Mouse (Mus musculus) E14TG2a.4 (cell line): ENCODE measurements at regions not wholly inside any gene's neighbourhood (a gene's known extent, or its start where the extent isn't known, plus 50 kb on each side); places are given as distances from the start of the nearest gene placed in this dataset.

Experiments used
- H3K27me3 ChIP-seq: 2 replicates; pipeline ENCODE4 v1.6.1; 2014; ENCODE audit warnings: low read length, control low read depth; ENCODE audit not compliant: insufficient read depth
- H3K36me3 ChIP-seq: 2 replicates; pipeline ENCODE4 v1.6.1; 2014; ENCODE audit warnings: low read length, control low read depth; ENCODE audit not compliant: insufficient read depth
- H3K4me1 ChIP-seq: replicated peaks from 2 replicates; pipeline ENCODE4 v1.6.1; 2014; ENCODE audit warnings: low read depth, low read length, control low read depth
- H3K4me3 ChIP-seq: replicated peaks from 2 replicates; pipeline ENCODE4 v1.5.1; 2014; ENCODE audit warnings: mild to moderate bottlenecking, low read length
- H3K9me3 ChIP-seq: 2 replicates; pipeline ENCODE4 v1.6.1; 2014; ENCODE audit warnings: low read length, control low read depth
- CTCF ChIP-seq: conservative IDR thresholded peaks from 2 replicates; pipeline ENCODE4 v1.5.1; 2014; ENCODE audit warnings: low read length
- NANOG ChIP-seq: IDR thresholded peaks from 2 replicates; pipeline ENCODE4 v1.6.1; 2014; ENCODE audit warnings: borderline replicate concordance, low read length, mixed read lengths
- POU5F1 ChIP-seq: IDR thresholded peaks from 2 replicates; pipeline ENCODE4 v1.6.1; 2014; ENCODE audit warnings: low read length, borderline replicate concordance

DNA sequence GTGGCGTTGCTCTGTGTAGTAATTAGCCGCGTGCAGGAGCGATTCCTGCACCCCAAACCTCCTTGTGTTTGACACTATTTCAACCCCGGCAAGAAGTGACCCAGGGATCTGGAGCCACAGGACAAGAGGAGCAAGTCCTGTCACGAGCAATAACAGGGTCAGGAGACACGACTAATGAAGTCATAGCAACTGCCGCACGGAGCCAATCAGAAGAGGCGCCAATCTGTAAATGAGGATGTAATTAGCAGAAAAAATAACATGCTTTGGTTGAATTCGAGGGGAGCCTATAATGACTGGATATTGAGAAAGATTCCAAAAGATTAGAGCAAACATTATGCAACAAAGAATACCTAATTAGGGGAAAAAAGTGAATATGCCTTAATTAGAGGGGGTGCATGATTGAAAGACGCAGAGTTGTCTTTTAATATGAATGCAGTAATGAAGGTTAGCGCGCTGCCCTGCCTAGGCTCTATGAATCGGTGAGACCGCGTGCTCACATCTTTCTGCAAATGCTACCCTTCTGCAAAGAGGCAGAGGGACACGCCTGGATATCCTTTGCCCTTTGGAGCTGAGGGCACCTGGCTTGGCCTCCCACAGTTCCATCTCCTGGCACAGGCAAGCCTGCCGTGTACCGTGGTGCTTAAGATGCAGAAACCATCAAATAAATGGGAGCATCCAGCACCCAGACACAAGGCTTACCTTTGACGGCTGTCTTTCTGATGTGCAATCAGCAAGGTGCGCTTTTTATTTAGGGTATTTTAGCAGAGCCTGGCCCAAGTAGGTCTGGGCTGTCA lies 220.9 kb upstream of the Tshz3 start:
- H3K4me3 ChIP-seq, result no peak overlapping the region
- no peaks in the 10 kb centered on the region for H3K27me3 ChIP-seq
- H3K36me3 ChIP-seq, result no peaks in the 10 kb centered on the region
- no peaks in the 10 kb centered on the region for H3K4me1 ChIP-seq
- no peak for TF ChIP-seq POU5F1
- no peak for TF ChIP-seq CTCF
- no peak for TF ChIP-seq NANOG
- H3K9me3 ChIP-seq, result no peaks in the 10 kb centered on the region

DNA sequence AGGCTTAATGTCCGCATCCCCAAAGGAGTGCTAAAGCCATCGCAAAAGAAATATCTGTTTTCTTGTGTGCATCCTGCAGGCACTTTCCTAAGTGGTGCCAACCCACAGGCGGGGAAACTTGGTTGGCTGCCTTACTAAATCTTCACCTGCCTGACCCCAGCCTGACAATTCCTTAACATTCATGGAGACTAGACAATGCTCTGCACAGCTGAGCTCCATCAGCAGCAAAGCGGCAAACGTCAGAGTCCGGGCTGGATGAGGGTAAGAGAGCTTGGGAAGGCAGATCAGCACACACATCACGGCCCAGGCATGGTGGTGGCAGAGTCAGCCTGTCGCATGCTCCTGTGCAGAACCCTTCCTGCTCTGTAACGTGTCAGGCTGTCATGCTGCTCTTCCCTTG lies 209.8 kb upstream of the Tshz3 start:
- Histone ChIP-seq H3K27me3 (no peaks in the 10 kb centered on the region), H3K9me3 (no peaks in the 10 kb centered on the region), H3K36me3 (no peaks in the 10 kb centered on the region), H3K4me1 (no peaks in the 10 kb centered on the region), H3K4me3 (no peak overlapping the region)
- TF ChIP-seq CTCF (no peak), NANOG (no peak), POU5F1 (no peak)

DNA sequence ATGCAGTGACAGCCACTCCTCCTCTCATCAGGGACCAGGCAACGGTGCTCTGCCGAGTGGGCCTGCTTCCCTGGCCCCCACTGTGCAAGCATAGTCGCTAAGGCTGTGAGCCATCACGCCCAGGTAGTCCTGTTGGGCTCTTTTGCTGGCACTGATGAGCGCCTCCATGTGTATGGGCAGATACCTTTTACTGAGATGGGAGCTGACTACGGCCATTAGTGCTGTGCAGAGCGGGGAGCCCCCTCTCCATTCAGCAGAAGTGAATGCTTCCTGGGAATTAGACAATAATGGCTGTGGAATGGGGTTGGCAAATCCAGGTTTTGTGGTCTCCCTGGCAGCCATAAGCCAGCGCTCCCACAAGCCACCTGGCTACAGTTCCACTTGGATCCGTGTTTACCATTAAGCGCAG lies 206.7 kb upstream of the Tshz3 start:
- no peaks in the 10 kb centered on the region for H3K9me3 ChIP-seq
- no peaks in the 10 kb centered on the region for H3K27me3 ChIP-seq
- no peaks in the 10 kb centered on the region for H3K4me1 ChIP-seq
- no peak overlapping the region for H3K4me3 ChIP-seq
- H3K36me3 ChIP-seq, result no peaks in the 10 kb centered on the region
- no peak for TF ChIP-seq NANOG
- no peak for TF ChIP-seq CTCF
- no peak for TF ChIP-seq POU5F1

DNA sequence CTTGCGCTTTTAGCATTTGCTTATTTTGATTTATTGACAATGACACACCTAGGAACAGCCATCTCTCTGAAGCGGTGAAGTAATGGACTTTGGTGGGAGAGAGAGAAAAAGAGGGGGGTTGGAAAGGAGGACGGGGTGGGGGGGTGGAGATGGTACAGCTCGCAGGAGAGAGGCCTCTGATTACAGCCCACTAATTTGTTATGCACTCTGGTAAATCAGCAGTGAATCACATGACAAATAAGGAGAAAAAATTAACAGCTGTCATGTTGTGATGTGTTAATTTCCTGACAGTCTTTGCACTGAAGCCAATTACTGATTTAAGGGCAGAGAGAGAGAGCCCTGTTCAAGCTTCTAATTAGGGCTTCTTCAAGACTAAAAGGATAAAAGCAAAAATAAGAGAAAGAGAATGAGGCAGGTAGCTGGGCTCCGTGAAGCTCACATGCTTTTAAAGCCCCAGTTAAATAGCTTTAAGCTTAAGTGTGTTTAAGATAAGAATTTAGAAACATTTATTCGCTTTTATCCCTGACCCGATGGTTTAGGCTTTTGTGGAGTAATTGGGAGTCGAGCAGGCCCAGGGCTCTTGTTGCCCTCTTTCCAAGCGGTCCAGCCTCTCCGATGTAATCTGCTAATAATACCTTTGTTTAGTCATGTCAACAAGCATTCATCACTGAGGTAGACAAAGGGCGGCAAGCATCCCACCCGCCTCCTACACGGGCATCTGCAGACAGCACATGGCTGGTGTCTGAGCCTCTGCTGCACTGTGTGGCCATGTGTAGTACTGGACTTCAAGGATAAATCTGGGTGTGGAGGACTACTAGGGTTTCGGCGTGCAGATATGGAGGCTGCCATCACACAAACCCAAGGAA lies 193.7 kb upstream of the Tshz3 start:
- Histone ChIP-seq H3K36me3 (no peaks in the 10 kb centered on the region), H3K27me3 (no peaks in the 10 kb centered on the region), H3K4me1 (no peaks in the 10 kb centered on the region), H3K9me3 (no peaks in the 10 kb centered on the region), H3K4me3 (no peak overlapping the region)
- no peak for TF ChIP-seq NANOG
- TF ChIP-seq POU5F1, result no peak
- no peak for TF ChIP-seq CTCF

DNA sequence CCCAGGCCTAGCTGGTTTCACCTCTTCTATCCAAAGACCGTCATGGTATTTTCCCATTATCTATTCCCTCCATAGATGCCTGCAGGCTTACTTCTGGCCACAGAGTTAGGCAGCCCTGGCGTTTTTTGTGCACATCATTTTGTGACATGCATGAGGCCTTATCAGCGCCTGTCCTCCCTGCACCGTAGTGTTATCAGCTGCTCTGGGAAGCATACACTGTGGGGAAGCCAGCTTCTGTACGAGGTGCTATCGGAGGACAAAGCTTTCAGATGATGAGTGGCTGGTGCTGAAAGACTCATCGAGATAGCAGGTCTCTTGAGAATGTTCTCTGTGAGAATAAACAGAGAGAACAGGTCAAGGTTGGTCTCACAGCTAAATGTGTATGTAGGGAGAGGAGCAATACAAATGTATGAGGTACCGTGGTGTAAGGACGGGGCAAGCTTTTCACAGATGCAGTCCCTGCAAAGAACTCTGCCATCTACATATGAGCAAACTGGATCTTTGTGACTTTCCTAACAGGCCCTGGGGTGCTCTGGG lies 190.0 kb upstream of the Tshz3 start:
- H3K36me3 ChIP-seq, result no peaks in the 10 kb centered on the region
- no peaks in the 10 kb centered on the region for H3K27me3 ChIP-seq
- no peaks in the 10 kb centered on the region for H3K9me3 ChIP-seq
- TF ChIP-seq NANOG (no peak), CTCF (no peak), POU5F1 (no peak)
- no peaks in the 10 kb centered on the region for H3K4me1 ChIP-seq
- no peak overlapping the region for H3K4me3 ChIP-seq

DNA sequence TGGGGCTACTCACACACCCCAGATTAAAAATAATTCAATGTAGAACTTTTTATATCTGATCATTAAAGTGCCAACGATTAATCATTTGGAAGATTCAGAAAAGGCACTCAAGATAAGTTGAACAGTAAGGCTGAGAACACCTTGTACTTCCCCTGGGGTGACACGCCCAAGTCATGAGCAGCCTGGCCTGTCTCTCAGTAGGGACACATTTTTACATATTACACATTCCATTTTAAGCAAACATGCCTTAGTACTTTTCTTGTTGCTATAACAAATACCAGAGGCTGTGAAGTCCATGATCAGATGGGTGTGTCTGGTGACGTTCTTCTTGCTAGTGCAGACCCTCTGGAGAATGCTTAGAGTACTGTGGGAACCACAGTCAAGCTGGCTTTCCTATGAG lies 184.2 kb upstream of the Tshz3 start:
- Histone ChIP-seq H3K9me3 (no peaks in the 10 kb centered on the region), H3K27me3 (no peaks in the 10 kb centered on the region), H3K4me1 (no peaks in the 10 kb centered on the region), H3K36me3 (no peaks in the 10 kb centered on the region), H3K4me3 (no peak overlapping the region)
- TF ChIP-seq POU5F1, result no peak
- no peak for TF ChIP-seq NANOG
- TF ChIP-seq CTCF, result no peak

DNA sequence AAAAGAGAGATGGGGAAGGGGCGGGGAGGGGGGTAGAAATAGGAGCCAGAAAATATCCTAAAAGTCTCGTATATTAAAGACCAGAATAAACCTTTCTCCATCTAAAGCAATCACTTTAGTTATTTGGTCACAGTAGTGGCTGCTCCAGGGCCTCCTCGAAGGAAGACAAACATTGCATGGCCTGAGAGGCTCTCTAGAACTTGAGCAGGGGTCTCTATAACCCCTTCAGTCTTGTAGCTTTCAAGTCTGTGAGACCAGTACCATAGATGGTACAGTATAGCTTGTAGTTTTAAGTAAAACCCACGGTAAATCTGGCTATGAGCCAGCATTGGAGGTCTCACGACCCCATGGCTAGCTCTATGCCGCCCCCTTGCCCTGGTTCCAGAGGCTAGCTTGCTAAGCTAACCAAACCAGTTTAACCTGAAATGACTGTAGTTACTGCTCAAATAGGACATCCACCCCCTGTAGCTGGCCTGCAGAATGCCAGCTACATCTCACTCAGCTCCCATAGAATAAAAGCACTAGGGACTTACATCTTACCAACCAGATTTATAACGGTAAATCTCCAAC lies 181.7 kb upstream of the Tshz3 start:
- no peaks in the 10 kb centered on the region for H3K4me1 ChIP-seq
- H3K36me3 ChIP-seq, result no peaks in the 10 kb centered on the region
- no peak overlapping the region for H3K4me3 ChIP-seq
- H3K9me3 ChIP-seq, result no peaks in the 10 kb centered on the region
- TF ChIP-seq NANOG, result no peak
- no peak for TF ChIP-seq CTCF
- TF ChIP-seq POU5F1, result no peak
- H3K27me3 ChIP-seq, result no peaks in the 10 kb centered on the region

DNA sequence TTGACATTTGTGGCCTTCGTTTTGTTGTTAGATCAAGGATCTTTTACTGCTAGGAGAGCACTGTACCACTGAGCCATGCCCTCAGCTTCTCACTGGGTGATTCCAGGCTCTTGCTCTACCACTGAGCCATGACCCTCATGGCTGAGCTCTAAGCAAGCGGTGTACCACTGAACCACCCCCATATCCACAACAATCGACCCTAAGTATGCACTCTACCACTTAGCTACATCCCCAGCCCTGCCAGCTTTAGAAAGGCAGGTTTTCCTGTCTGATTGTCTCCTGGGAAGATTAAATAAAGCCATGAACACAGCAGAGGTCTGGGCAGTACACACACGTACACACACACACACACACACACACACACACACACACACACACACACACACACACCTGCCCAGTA lies 178.9 kb upstream of the Tshz3 start:
- Histone ChIP-seq H3K36me3 (no peaks in the 10 kb centered on the region), H3K9me3 (no peaks in the 10 kb centered on the region), H3K4me1 (no peaks in the 10 kb centered on the region), H3K4me3 (no peak overlapping the region), H3K27me3 (no peaks in the 10 kb centered on the region)
- TF ChIP-seq POU5F1 (no peak), CTCF (no peak), NANOG (no peak)

DNA sequence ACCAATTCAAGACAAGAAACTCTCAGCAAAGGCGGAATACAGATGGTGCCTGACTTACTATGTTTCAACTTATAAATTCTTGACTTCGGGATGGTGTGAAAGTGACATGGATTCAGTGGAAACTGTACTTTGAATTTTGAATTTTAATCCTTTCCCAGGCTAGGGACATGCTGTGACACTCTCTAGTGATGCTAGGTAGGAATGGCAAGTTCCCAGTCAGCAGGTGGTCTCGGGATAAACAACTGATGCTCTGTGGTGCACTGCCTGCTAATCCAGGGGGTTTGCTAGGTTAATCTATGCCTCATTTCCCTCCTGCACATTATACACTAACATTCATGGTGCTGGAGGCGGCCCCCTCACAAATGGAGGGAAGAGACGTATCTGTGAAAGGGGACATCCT lies 175.0 kb upstream of the Tshz3 start:
- no peaks in the 10 kb centered on the region for H3K4me1 ChIP-seq
- H3K27me3 ChIP-seq, result no peaks in the 10 kb centered on the region
- no peak for TF ChIP-seq NANOG
- TF ChIP-seq CTCF, result no peak
- TF ChIP-seq POU5F1, result no peak
- no peaks in the 10 kb centered on the region for H3K9me3 ChIP-seq
- no peak overlapping the region for H3K4me3 ChIP-seq
- no peaks in the 10 kb centered on the region for H3K36me3 ChIP-seq
